Mouse (Mus musculus) ovary, postnatal 36 days (tissue): ENCODE data around the gene Upf1.

Source experiments
- DNase-seq: peaks from one replicate; pipeline ENCODE4 v3.0.0; 2022; ENCODE audit warnings: low spot score, mixed read lengths

Gene Upf1

DNA sequence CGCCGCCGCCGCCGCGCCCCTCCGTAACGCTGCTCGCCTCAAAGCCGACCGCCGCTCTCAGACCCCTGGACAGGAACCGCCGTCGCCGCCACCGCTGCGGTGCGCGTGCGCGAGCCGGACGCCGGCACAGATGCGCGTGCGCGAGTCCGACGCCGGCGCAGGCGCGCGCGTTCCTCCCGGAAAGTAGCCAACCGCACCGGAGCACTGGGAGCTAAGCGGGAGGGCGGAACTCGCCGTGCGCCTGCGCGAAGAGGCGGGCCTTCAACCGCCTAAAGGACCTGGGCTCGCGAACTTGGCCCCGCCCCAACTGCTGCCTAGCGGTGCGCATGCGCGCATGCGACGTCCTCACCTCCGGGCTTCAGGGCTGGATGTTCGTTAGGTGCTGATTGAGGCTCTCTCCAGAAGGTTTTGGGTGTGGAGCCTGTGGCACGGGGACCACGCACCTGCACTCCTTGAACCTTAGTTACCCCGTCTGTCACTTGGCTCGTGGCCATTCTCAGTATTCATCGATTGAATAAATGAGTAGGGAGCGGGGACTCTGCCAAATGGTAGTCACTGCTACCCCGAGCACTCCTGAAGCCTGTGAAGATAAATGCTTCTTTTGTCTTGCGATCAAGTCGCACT, at the start of gene Upf1:
TSS of gene Upf1 (minus strand) at position 85 of the 624 bp plus-strand sequence.
- peak; percentile 100 for DNase-seq

DNA sequence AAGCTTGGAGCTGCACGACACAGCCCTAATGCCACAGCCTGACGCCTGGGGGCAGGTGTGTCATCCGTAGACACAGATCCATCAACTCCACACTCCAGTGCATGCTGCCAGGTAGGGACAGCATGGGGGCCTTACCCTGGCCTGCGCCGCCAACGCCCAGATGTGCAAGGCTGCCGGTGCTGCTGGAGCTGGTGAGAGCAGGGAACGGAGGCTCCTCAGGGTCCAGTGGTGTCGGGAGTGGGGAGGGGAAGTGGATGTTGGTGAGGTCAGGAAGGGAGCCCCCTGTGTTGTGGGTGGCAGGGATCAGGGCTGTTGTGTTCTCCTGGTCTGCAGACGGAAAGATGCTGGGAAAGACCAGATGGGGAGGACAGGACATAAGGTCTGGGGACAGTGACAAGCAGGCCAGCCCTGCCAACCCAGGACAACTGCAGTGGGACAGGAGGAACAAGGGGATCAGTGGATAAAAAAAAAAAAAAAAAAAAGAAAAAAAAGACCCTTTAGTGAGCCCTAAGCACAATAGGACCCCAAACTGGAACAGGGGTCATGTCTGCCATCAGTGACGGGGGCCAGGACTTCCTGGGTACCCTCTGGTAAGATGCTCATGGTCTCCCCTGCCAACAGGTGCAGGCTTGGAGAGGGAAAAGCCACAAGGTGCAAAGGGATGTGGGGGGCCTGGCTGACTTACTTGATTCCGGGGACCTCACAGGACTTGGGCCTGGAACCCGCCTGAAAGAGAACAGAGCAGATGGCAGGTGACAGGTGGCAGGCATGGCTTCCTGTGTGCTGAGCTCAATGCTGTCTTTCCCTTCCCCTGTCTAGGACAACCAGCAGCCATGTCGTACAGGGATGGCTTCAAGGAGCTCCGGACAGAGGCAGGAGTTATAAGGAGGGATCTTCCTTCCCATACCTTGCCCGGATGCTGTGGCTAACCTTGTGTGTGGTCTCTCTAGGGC, 44.8 kb upstream of the Upf1 start:
- no peak for DNase-seq

DNA sequence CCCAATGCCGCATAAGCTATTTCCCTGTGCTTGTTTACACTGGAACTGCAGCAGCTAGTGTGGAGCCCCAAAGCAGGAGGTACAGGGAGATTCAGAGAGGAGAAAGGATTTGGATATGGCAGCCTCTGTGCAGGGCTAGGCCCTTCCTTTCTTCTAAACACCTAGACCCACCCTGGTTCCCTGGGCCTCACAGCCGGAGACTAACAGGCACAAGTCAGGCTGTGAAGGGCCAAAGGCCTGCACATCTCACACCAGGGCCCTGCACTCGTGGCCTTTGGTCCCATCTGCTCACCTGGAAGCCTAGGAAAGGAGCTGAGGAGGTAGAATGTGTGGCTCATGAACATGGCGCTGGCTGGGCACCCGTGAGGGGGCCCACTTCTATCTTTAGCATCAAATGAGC, 43.1 kb upstream of the Upf1 start:
- DNase-seq = no peak

DNA sequence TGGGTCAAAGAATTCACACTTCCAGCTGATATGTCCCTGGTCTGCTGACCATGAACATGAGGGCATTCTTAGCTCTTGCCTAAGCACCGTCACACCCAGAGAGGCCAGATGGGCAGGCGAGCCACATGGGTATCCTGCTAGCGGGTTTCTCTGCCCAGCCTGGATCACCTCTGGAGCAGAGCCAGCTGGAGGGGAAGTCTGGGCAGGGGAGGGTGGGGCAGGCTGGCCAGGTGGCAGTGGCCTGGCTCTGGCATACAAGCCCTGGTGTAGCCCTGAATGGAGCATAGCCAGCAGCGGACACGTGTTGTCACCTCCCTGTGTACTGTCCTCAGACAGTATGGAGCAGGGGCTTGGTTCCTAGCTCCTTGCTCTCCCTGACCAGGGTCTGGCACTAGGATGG, 42.6 kb upstream of the Upf1 start:
- DNase-seq = no peak

DNA sequence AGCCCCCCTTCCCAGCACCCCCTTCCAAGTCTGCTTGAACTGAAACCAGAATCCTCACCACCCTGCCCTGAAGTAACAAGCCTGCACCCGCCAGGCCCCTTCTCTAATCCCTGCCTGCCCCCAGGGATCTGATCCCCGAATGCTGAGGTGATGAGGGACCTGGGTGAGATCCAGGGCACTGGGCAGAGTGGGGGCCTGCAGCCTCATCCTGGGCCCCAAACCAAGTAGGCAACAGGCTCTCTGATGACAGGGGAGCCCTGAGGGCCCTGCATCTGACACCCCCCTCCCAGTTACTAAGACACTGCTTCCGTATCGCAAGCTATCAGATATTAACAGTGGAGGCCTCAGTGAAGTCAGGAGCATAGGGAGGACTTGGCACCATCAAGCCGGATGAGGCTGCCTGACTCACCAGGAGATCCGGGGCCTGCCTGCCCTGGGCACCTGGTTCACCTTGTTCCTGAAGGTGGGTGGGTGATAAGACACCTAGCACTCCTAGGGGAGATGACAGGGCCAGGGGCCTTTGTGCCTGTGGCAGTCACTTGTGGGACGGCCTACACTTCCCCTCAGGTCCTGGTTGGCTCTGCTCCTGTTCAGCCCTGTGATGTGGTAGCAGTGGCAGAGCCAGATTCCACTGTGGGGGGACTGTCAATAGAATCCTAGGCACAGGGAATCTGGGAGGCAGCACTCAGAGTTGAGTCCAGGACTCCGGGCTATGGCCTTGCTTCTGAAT, 41.4 kb upstream of the Upf1 start:
- DNase-seq = no peak

DNA sequence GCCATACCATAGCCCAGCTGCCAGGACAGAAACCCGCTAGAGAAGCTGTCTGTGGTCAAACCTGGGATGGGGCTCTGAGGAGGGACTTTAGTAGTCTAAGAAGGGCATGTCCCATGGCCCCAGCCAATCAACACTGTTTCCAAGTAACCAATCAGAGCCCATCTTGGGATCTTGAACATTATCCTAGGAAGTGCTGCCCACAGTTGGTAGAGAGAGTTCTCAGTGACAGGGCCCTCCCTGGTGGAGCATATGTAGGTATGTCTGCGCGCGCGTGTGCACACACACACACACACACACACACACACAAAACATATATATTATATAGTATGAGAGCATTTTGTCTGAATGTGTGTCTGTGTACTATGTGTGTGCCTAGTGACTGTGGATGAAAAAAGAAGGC, 40.0 kb upstream of the Upf1 start:
- no peak for DNase-seq

DNA sequence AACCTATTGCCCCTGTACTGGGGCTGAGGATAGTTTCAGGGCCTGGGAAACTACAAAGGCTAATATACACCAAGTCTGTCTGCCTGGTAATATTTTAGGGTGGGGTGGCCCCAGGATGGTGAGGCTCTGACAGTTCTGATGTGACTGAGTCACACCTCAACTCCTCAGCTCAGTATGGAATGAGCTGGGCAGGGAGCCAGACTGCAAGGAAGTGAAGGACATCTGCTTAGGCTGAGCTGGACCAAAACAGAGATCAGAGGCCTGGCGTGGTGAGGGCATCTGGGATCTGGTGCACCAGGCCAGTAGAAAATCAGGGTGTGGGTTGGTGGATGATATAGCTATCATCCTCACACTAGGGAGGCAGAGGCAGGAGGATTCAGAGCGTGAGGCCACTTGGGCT, 36.6 kb upstream of the Upf1 start:
- DNase-seq = no peak

DNA sequence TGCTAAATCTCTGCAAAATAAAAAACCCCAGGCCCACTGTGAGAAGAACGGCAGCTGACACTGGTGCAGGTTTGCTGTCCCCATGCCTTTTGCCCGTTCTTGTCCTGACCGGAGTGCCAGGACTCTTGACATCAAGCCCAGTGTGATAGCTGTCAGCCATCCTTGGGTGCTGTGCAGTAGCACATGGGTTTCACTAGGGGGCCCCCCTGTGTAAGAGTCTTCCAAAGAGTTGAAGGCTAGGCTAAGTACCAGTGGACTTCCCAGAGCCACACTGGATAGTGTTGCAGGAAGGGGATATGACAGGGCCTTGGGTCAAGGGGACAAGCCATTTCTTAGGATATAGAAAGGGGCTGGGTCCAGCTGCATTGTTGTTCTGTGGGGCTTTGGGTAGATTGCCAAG, 30.2 kb upstream of the Upf1 start:
- DNase-seq = peak; percentile 63

DNA sequence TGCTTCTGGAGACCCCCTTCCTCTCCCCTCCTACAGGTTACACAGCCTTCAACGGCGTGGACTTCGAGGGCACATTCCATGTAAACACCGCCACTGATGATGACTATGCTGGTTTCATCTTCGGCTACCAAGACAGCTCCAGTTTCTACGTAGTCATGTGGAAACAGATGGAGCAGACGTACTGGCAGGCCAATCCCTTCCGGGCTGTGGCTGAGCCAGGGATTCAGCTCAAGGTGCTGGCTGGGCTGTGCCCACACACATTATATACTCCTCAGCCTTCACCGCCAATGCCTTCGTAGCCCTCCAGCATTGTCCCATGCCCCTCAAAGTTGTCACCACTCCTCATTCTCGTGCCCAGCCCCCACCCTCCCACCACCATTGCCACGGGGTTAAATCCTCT, 27.0 kb upstream of the Upf1 start:
- no peak for DNase-seq

DNA sequence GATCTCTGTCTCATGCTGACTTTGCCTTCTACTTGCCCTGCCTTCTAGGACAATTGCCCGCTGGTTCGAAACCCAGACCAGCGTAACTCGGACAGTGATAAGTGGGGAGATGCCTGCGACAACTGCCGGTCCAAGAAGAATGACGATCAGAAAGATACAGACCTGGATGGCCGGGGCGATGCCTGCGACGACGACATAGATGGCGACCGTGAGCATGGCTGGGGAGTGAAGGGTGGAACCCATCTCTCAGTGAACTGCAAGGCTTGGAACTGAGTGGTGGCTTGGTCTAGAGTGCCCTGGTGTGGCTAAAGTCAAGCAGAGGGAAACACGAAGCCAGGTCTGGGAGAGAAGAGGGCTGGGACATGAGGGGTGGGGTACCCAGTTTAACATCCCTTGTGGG, 24.0 kb upstream of the Upf1 start:
- no peak for DNase-seq

DNA sequence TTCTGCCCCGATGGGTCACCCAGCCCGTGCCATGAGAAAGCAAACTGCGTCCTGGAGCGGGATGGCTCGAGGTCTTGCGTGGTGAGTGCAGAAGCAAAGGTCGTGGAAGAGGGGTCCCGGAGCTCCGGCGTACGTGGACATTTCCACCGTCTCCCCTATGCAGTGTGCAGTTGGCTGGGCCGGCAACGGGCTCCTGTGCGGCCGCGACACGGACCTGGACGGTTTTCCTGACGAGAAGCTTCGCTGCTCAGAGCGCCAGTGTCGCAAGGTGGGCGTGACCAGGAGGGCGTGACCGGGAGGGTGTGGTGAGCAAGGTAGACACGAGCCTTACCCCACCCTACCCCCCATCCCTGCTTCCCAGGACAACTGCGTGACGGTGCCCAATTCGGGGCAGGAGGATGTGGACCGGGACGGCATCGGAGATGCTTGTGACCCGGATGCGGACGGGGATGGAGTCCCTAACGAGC, 23.2 kb upstream of the Upf1 start:
- no peak for DNase-seq

DNA sequence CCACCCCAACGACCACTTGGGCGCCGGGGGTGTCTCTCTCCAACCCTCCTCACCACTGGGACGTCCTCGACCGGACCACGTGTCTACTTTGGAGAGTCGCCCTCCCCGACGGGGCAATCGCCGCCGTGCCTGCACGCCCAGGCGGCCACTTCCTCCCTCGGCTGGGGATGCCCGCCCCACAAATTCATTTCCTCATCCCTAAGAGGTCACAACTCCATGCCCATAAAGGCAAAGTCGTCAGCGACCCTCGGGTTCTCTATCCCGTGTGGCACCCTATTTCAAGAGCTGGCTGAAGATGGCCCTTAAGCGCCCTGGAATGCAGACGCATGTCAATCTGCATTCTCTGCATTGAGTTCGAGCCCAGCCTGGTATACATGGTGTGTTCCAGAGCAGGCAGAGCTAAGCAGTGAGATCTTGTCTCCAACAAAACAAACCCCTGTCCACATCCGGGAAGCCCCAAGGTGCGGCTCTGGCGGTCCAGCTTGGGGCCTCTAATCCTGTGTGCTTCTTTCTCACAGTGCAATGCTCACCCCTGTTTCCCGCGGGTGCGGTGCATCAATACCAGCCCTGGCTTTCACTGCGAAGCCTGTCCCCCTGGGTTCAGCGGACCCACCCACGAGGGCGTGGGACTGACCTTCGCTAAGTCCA, 22.3 kb upstream of the Upf1 start:
- DNase-seq = no peak

DNA sequence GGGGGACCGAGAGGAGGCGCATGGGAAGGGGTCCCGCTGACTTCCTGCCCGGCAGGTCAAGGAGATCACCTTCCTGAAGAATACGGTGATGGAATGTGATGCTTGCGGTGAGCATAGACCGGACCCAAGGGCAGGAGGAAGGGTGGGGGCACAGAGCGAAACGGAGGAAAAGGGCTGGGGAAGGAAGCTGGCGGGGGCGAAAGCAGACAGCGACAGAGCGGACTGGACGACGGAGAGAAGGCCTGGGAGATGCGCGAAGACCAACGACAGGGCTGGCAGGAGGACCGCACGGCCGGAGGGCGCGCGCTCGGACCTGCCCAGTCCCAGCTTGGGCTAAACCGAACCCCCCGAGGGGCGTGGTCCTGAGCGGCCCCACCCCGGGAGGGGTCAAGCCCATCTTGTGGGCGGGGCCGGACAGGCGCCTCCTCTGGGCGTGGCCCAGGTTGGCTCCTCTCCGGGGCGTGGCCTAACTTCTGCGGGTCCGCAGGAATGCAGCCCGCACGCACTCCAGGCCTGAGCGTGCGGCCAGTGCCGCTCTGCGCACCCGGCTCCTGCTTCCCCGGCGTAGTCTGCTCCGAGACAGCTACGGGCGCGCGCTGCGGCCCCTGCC, 21.3 kb upstream of the Upf1 start:
- peak; percentile 80 for DNase-seq

DNA sequence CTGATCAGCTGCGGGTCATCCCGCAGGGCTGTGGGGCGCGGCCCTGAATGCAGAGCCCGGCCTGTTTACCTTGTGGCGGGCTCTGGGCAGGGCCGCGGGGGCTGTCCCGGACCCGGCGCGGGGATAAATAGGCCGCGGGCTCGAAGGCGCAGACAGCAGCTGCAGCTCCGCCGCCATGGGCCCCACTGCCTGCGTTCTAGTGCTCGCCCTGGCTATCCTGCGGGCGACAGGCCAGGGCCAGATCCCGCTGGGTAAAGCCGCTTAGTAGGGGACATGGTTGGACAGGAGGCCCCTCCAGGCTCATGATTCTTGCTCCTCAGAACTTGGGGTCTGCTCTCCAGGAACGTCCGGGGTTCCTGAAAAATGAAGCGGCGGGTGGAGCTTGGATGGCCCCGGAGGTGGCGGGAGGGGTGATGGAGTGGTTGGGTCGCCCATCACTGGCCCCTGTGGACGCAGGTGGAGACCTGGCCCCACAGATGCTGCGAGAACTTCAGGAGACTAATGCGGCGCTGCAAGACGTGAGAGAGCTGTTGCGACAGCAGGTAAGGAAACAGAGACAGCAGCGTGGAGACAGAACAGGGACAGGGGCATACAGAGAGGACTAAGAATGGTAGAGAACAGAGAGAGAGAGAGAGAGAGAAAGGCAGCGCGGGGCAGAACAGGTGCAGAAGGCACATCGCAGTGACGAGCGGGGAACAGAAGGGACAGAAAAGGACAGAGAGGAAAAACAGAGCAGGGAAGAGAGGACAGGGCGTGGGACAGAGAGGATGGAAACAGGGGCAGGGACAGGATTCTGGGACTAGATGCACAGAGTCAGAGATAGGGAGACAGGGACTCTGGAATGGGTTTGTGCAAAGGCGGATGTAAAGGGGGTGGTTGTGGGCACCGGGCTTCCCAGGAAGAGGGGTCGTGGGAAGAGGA, 20.6 kb upstream of the Upf1 start, which contains the start of gene Comp:
TSS of gene Comp (plus strand) at position 162 of the 921 bp plus-strand sequence.
- no peak for DNase-seq

DNA sequence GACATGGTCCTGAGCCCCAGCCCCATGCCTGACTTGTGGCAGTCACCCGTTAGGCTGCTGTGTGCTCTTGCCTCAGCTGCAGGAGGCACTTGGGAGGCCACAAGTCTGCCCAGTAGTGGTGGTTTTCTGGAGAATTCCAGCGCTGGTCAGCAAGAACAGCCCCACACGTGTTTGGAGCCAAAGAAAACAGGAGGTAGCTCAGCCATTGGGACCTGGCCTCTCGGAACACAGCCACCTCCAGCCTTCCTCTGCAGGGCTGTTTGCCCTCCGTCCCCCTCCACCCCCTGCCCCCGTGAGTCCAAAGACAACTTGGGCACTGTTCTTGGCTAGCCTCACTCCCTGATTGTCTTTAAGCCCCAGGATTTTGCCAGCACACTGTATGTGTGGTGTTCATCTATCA, 18.9 kb upstream of the Upf1 start:
- no peak for DNase-seq

DNA sequence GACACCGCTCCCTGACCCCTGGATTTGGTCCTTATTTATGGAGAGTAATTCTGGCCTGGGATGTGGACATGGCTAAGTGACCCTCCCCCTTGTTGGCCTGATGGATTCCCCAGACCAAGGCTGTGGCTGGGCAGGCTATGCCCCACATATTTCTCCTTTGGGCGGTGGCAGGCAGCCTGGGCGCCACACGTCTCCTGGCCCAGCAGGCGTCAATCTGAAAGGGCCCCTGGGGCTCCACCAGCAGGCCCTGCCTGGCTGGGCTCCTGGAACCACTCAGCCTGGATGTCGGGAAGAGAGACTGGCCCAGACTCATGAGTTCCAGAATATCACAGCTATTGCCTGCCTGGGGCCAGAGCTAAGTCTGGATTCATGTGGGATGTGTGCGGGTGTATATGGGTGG, 17.4 kb upstream of the Upf1 start:
- no peak for DNase-seq

DNA sequence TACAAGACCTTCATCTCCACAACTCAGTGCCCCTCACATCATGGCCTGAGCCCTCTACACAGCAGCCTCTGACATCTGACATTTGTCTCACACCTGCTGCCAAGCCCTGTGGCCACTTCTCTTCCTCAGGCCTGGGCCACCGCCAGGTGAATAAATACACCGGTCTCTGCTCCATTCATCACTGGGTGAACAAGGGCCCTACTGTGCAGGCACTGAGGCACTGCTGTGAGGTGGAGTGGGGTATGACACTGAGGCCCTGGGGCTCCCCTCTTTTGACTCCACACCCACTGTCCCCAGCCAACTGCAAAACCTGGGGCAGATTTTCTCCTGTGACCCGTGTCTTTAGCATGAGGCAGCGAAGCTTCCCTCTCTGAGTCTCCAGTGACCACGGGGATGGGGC, 13.5 kb upstream of the Upf1 start:
- no peak for DNase-seq

DNA sequence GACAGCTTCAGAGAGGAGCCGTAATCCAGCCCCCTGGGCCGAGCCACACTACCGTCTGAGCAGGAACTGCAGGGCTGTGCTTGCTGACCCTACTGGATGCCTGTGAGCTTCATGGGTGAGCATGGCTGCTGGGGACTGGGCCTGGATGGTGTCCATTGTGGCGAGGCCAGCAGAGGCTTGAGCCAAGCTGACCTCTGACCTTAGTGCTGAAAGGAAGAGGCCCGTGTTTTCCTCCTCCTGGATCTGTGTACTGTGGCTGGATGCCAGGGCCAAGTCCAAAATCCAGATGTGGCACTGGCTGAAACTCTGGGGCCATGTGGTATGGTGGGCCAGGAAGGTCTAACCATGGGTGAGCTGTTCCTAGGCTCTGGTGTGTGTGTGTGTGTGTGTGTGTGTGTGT, 11.0 kb upstream of the Upf1 start:
- DNase-seq = no peak

DNA sequence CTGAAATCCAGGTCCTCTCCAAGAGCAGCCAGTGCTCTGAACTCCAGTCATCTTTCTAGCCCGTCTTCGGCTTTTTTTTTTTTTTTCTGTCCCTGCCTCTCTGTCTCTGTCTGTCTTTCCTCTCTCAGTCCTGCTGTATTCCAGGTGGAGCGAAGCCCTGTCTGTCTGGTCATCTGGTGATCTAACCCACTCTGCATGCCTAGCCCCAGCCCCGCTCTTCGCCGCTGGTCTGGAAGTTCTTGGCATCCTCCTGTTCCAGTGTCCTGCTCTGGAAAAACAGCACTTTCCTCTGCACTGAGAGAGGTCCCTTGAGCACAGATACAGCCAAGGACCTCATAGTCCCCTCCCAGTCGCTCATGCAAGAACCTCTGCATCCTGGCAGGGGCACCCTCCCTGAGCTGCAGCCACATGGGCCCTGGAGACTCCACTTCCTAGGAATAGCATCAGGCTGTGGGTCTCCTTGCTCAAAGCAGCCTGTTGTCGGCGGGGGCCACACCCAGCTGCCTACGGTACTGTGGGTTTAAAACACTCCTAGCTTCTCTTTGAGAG, 8.5 kb upstream of the Upf1 start:
- no peak for DNase-seq

DNA sequence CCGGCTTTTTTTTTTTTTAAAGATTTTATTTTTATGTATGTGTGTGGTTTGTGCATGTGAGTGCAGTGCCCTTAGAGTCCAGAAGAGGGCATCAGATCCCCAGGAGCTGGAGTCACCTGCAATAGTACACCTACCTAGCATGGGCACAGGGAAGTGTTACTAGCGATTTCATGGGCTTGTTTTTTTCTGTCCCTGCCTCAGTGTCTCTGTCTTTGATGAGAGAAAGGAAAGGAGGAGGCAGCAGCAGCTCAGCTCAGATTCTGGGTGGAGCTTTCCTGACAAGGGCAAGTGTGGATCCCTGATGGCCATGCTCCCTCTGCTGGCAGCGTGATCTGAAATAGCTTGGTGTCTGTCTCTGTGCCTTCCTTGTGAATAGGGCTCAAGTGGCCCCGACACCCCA, 7.7 kb upstream of the Upf1 start:
- DNase-seq = no peak
